7 mouse cellular contexts compared by ENCODE assay signal in the genomic region with DNA sequence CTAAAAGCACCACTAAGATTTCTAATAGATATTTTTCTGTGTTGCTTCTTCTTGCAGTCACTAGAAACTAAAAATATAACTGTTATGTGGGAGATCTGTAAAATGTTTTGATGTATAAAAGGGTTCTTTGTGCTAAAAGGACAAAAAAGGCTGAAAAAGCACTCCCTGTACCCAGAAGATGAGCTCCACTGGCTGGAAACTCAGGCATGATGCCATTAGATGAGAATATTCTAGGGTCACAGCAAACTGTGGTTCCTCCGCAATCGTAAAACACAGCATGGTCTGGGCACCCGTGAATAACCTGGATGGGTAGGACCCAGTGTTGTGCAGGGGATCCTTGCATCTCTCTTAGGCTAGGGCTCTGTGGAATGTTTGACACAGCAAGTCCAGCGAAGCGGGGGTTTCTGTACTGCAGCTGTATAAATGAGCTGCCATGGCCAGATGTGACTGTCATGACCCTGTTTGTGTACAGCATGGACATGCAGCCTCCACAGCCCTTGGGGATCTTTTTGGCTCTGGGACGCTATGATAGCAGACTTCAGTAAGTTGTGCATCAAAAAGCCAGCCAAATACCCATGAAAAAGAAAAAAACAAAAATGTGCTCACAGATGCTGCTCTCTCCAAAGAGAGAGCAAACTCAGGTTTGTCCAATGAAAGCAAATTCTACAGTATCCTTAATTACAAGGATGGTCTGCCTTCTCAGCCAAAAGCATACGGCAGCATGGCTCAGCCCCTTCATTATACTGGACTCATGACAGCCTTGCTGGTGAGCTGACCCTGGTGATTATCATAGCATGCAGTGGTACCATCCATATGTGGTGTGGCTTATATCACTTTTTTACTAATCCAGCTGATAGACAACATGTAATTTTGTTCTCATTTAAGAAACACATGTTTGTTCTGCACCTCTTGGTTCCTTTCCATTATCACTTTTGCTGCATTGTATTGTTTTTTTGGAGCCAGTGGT.
A peak's percentile ranks its signal among the peaks of the same experiment; 100 is the strongest.
DNase-seq lines count a peak whose midpoint lies in the region.

No protein-coding gene starts in this region.

- DNase-seq in layer of hippocampus, postnatal 36 days, result peak; percentile 12 to 19
- DNase-seq in layer of hippocampus, adult 9-10 months (ENCODE audit: low spot score), result no peak
- peak; percentile 14 for DNase-seq in embryo, embryonic 10 days (ENCODE audit: low spot score)
- DNase-seq in frontal cortex, postnatal 14 days (ENCODE audit: low spot score in 2 of 2), result peak; percentile 10 to 15
- DNase-seq in left cerebral cortex, postnatal 14 days (ENCODE audit: low spot score in 2 of 2), result peak; percentile 14 to 38
- DNase-seq in thymus, postnatal 0 days (ENCODE audit: low spot score), result no peak
- DNase-seq in MN1 (ENCODE audit: low spot score), result no peak

- intact Hi-C loops in left cerebral cortex, postnatal 14 days (cut with DNase I), result no loop called here

Comparison
In these comparisons a context has a peak if more than half of its experiments do, and no peak if none do; other contexts are left out.
1. DNase-seq: peak in layer of hippocampus, postnatal 36 days (2 of 2), embryo, embryonic 10 days (single experiment), frontal cortex, postnatal 14 days (2 of 2) and left cerebral cortex, postnatal 14 days (2 of 2); none in layer of hippocampus, adult 9-10 months (single experiment), thymus, postnatal 0 days (single experiment) and MN1 (single experiment).